Mouse (Mus musculus) liver, embryonic 11.5 days (tissue): ENCODE data around the gene Metrnl. TPM values are rescaled to one million over a fixed set of nuclear protein-coding genes. Genes with fewer than 3 reads are reported as not detected.
"Not testable (repeated sequence)": the region's sequence is repeated elsewhere in the genome, so short reads cannot be mapped to it uniquely, and the experiment has no call there.

Experiments
- ATAC-seq: fragments of 200-750 bp; cut with Nextera tagmentation; replicated peaks from 2 replicates; pipeline ENCODE4 v1.8.0; 2017; ENCODE audit warnings: moderate number of reproducible peaks, mild to moderate bottlenecking, moderate TSS enrichment, moderate library complexity; ENCODE audit not compliant: low FRiP score
- DNase-seq: peaks from one replicate; pipeline ENCODE4 v3.0.0-alpha.2; 2017; ENCODE audit warnings: low spot score
- H3K27ac ChIP-seq: fragments of 300-500 bp; sonication (generic); 2 replicates; pipeline ENCODE4 v1.5.1; 2014; ENCODE audit warnings: mild to moderate bottlenecking, low read depth, low read length, control low read depth
- H3K27me3 ChIP-seq: fragments of 300-500 bp; sonication (generic); replicated peaks from 2 replicates; pipeline ENCODE4 v1.6.1; 2014; ENCODE audit warnings: low read length, mixed read lengths; ENCODE audit not compliant: control insufficient read depth, insufficient read depth
- H3K36me3 ChIP-seq: fragments of 300-500 bp; sonication (generic); 2 replicates; pipeline ENCODE4 v1.6.1; 2014; ENCODE audit warnings: mild to moderate bottlenecking, low read length, moderate library complexity, mixed read lengths; ENCODE audit not compliant: control insufficient read depth, insufficient read depth
- H3K4me1 ChIP-seq: fragments of 300-500 bp; sonication (generic); replicated peaks from 2 replicates; pipeline ENCODE4 v1.6.1; 2014; ENCODE audit warnings: low read length, mixed read lengths; ENCODE audit not compliant: control insufficient read depth, insufficient read depth
- H3K4me2 ChIP-seq: fragments of 300-500 bp; sonication (generic); 2 replicates; pipeline ENCODE4 v1.6.1; 2014; ENCODE audit warnings: mild to moderate bottlenecking, control low read depth, moderate library complexity
- H3K4me3 ChIP-seq: fragments of 300-500 bp; sonication (generic); 2 replicates; pipeline ENCODE4 v1.5.1; 2014; ENCODE audit warnings: low read depth, low read length, control low read depth
- H3K9ac ChIP-seq: fragments of 300-500 bp; sonication (generic); 2 replicates; pipeline ENCODE4 v1.6.1; 2014; ENCODE audit warnings: low read depth, low read length, control low read depth
- H3K9me3 ChIP-seq: fragments of 300-500 bp; sonication (generic); 2 replicates; pipeline ENCODE4 v1.6.1; 2016; ENCODE audit warnings: low read length, inconsistent platforms, mixed read lengths; ENCODE audit not compliant: control insufficient read depth
- WGBS: fragments of 180-500 bp; shearing (Covaris S2); extraction: QIAGEN DNeasy Blood & Tissue Kit; methylation state at CpG from one replicate; pipeline ENCODE4 v1.1.7; 2014; 5-methylcytosine and 5-hydroxymethylcytosine counted together
- polyA plus RNA-seq: library from polyadenylated mRNA; unstranded; fragments of >200 nt; fragmentation: Nextera tagmentation; extraction: Ambion mirVana; gene quantifications from 2 replicates; pipeline ENCODE4 v1.2.1, GENCODE M21; 2014

Metrnl gene
- polyA plus RNA-seq, 1 experiment from 2014 or later, result 4.7 TPM

GRCm38 (mm10) chr11:121658151-121658550 lies 43.2 kb upstream of the Metrnl start:
- peaks cover 4% of the 10 kb centered on the region for H3K4me1 ChIP-seq
- H3K4me2 ChIP-seq, result no peak overlapping the region
- ATAC-seq, result no peak
- no peaks in the 10 kb centered on the region for H3K27me3 ChIP-seq
- no peaks in the 10 kb centered on the region for H3K9me3 ChIP-seq
- no peak overlapping the region for H3K4me3 ChIP-seq
- H3K36me3 ChIP-seq, result 0 out of 2 replicates have a peak, but pooled peaks cover 3% of the 10 kb centered on the region
- no peak overlapping the region for H3K27ac ChIP-seq
- WGBS, result 61% methylated on average over 1 of the region's 1 CpGs
- no peak for DNase-seq
- no peak overlapping the region for H3K9ac ChIP-seq

- H3K27ac ChIP-seq, H3K4me3 ChIP-seq, H3K9me3 ChIP-seq, H3K4me2 ChIP-seq, H3K36me3 ChIP-seq, H3K4me1 ChIP-seq, H3K9ac ChIP-seq, ATAC-seq, DNase-seq, H3K27me3 ChIP-seq: not testable (repeated sequence)
- 78% methylated on average over 2 of the region's 2 CpGs for WGBS
These were observed 40.7 kb upstream of the Metrnl start for GRCm38 (mm10) chr11:121660604-121661003.

- no peaks in the 10 kb centered on the region for H3K4me1 ChIP-seq
- no peaks in the 10 kb centered on the region for H3K9me3 ChIP-seq
- ATAC-seq, result no peak
- peaks cover 3% of the 10 kb centered on the region; the same call in 1 of the 2 replicates for H3K36me3 ChIP-seq
- H3K27ac ChIP-seq, result no peak overlapping the region
- DNase-seq, result no peak
- H3K27me3 ChIP-seq, result no peaks in the 10 kb centered on the region
- 83% methylated on average over 2 of the region's 2 CpGs for WGBS
- H3K4me2 ChIP-seq, result no peak overlapping the region
- no peak overlapping the region for H3K9ac ChIP-seq
- no peak overlapping the region for H3K4me3 ChIP-seq
These were observed 40.2 kb upstream of the Metrnl start for GRCm38 (mm10) chr11:121661116-121661515.

GRCm38 (mm10) chr11:121667541-121667940 lies 33.8 kb upstream of the Metrnl start:
- Histone ChIP-seq H3K27ac (no peak overlapping the region), H3K4me1 (peaks cover 4% of the 10 kb centered on the region), H3K4me2 (no peak overlapping the region), H3K9ac (no peak overlapping the region), H3K4me3 (no peak overlapping the region), H3K27me3 (no peaks in the 10 kb centered on the region), H3K36me3 (peaks cover 3% of the 10 kb centered on the region; the same call in 1 of the 2 replicates), H3K9me3 (no peaks in the 10 kb centered on the region)
- 91% methylated on average over 4 of the region's 4 CpGs for WGBS
- no peak for DNase-seq
- ATAC-seq, result no peak

- H3K27me3 ChIP-seq, result no peaks in the 10 kb centered on the region
- H3K4me3 ChIP-seq, result no peak overlapping the region
- no peak overlapping the region for H3K9ac ChIP-seq
- H3K4me1 ChIP-seq, result peaks cover 6% of the 10 kb centered on the region
- 89% methylated on average over 5 of the region's 5 CpGs for WGBS
- no peak overlapping the region for H3K4me2 ChIP-seq
- H3K27ac ChIP-seq, result no peak overlapping the region
- no peaks in the 10 kb centered on the region for H3K9me3 ChIP-seq
- DNase-seq (no peak), ATAC-seq (no peak)
- H3K36me3 ChIP-seq, result peaks cover 2% of the 10 kb centered on the region; the same call in 1 of the 2 replicates
These were observed 32.6 kb upstream of the Metrnl start for GRCm38 (mm10) chr11:121668776-121669175.

GRCm38 (mm10) chr11:121670926-121671325 lies 30.4 kb upstream of the Metrnl start:
- ATAC-seq, result no peak

GRCm38 (mm10) chr11:121672312-121672989 lies 28.9 kb upstream of the Metrnl start:
- peaks cover 2% of the 10 kb centered on the region; the same call in 1 of the 2 replicates for H3K36me3 ChIP-seq
- H3K4me3 ChIP-seq, result peak overlapping the region; percentile 79
- no peaks in the 10 kb centered on the region for H3K27me3 ChIP-seq
- H3K9ac ChIP-seq, result peak overlapping the region; percentile 77
- 1% methylated on average over 22 of the region's 22 CpGs for WGBS
- ATAC-seq (peak; percentile 13), DNase-seq (no peak)
- no peaks in the 10 kb centered on the region for H3K9me3 ChIP-seq
- peak overlapping the region; percentile 68 for H3K27ac ChIP-seq
- H3K4me1 ChIP-seq, result peaks cover 7% of the 10 kb centered on the region
- H3K4me2 ChIP-seq, result peak overlapping the region; percentile 91

More at GRCm38 (mm10) chr11:121670926-121671325, 30.4 kb upstream of the Metrnl start:
- Histone ChIP-seq H3K4me1 (peaks cover 7% of the 10 kb centered on the region), H3K27ac (no peak overlapping the region), H3K4me2 (no peak overlapping the region), H3K9ac (no peak overlapping the region), H3K9me3 (no peaks in the 10 kb centered on the region), H3K4me3 (no peak overlapping the region), H3K36me3 (peaks cover 2% of the 10 kb centered on the region; the same call in 1 of the 2 replicates), H3K27me3 (no peaks in the 10 kb centered on the region)
- DNase-seq, result no peak
- 85% methylated on average over 5 of the region's 5 CpGs for WGBS

GRCm38 (mm10) chr11:121672990-121673572 lies 28.3 kb upstream of the Metrnl start, which contains the start of gene B3gntl1:
Gene B3gntl1 (minus strand): TSS chr11:121673153.
- H3K4me2 ChIP-seq, result peak within 1 kb of the TSS; percentile 91

More at GRCm38 (mm10) chr11:121672990-121673572, 28.3 kb upstream of the Metrnl start, which contains the start of gene B3gntl1:
- peaks cover 7% of the 10 kb centered on the region for H3K4me1 ChIP-seq
- under 1% methylated on average over 46 of the region's 46 CpGs for WGBS
- H3K9ac ChIP-seq, result peak within 1 kb of the TSS; percentile 77
- ATAC-seq (peak; percentile 100), DNase-seq (peak; percentile 96)
- no peaks in the 10 kb centered on the region for H3K9me3 ChIP-seq
- H3K27me3 ChIP-seq, result no peaks in the 10 kb centered on the region
- H3K4me3 ChIP-seq, result peak within 1 kb of the TSS; percentile 79
- peak within 1 kb of the TSS; percentile 68 for H3K27ac ChIP-seq
- peaks cover 2% of the 10 kb centered on the region; the same call in 1 of the 2 replicates for H3K36me3 ChIP-seq
